ENCODE assay signal across 13 mouse cellular contexts in the genomic region with DNA sequence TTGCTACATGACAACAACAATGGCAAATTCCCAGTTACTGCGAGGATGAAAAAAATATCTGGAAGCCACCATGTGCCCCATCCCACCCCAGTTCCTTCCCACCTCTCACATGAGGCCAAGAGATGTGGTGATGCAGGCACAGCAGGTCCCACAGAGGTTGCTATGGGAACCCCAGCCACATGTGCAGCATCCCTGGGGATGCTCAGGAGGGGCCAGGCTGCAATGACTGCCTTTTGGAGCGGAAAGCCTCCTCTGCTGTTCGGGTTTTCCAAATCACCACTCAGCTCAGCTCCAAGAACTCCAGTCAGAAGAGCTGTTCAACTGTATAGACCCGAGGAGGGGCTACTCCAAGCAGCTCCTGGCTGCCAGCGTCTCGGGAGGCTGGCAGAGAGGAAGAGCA.
DNase-seq lines count a peak whose midpoint lies in the region; ATAC-seq and TF ChIP-seq lines count a peak whose summit lies in the region.
"Had no signal": no experiment of that assay in that cellular context is flagged by ENCODE, and none has a peak within 500 bp of the region (broad histone marks: within the 10 kb centered on the region; RNA-seq: fewer than 3 reads in every experiment).

No protein-coding gene starts in this region.

- H3K27me3 ChIP-seq in forebrain, postnatal 0 days (ENCODE audit: insufficient read depth, low read length), result no peaks in the 10 kb centered on the region
- H3K27me3 ChIP-seq in hindbrain, embryonic 14.5 days (ENCODE audit: control insufficient read depth, insufficient read depth, low read length), result no peaks in the 10 kb centered on the region
- H3K27me3 ChIP-seq in neural tube, embryonic 15.5 days (replicated peaks), result no peaks in the 10 kb centered on the region

- peak overlapping the region; percentile 48 for H3K27ac ChIP-seq in forebrain, postnatal 0 days (ENCODE audit: low read depth, low read length)
- H3K27ac ChIP-seq in hindbrain, embryonic 14.5 days, result peak overlapping the region; percentile 72
- H3K27ac ChIP-seq in neural tube, embryonic 15.5 days (replicated peaks), result peak overlapping the region; percentile 68
- H3K27ac ChIP-seq: kidney, embryonic 15.5 days; liver, embryonic 14.5 days had no signal

- no peak overlapping the region for H3K4me2 ChIP-seq in forebrain, postnatal 0 days (ENCODE audit: low read depth)
- no peak overlapping the region for H3K4me2 ChIP-seq in hindbrain, embryonic 14.5 days (replicated peaks)
- H3K4me2 ChIP-seq in neural tube, embryonic 15.5 days, result peak overlapping the region; percentile 4; the same call in 1 of the 2 replicates
- H3K4me2 ChIP-seq: kidney, embryonic 15.5 days had no signal

- no peak overlapping the region for H3K4me3 ChIP-seq in forebrain, postnatal 0 days (ENCODE audit: low read depth, low read length)
- H3K4me3 ChIP-seq in hindbrain, embryonic 14.5 days (replicated peaks; ENCODE audit: low read length), result no peak overlapping the region
- H3K4me3 ChIP-seq in neural tube, embryonic 15.5 days (replicated peaks), result no peak overlapping the region
- H3K4me3 ChIP-seq: kidney, embryonic 15.5 days; myocyte had no signal

- no peak for TF ChIP-seq CTCF in forebrain, postnatal 0 days (IDR thresholded peaks at IDR 0.05; ENCODE audit: low read depth)

- H3K36me3 ChIP-seq in forebrain, postnatal 0 days (ENCODE audit: insufficient read depth), result no peaks in the 10 kb centered on the region
- no peaks in the 10 kb centered on the region for H3K36me3 ChIP-seq in hindbrain, embryonic 14.5 days (replicated peaks; ENCODE audit: control insufficient read depth, insufficient read depth)
- no peaks in the 10 kb centered on the region for H3K36me3 ChIP-seq in neural tube, embryonic 15.5 days
- H3K36me3 ChIP-seq: kidney, embryonic 15.5 days had no signal

- 18% methylated on average over 6 of the region's 6 CpGs for WGBS in forebrain, postnatal 0 days
- 14% methylated on average over 6 of the region's 6 CpGs for WGBS in hindbrain, embryonic 14.5 days
- WGBS in neural tube, embryonic 15.5 days, result 27% methylated on average over 6 of the region's 6 CpGs

- peak; percentile 28 to 55 for DNase-seq in left cerebral cortex, postnatal 14 days (ENCODE audit: low spot score in 2 of 2)
- no peak for DNase-seq in left cerebral cortex, adult 11 months (ENCODE audit: low spot score)
- DNase-seq in forebrain, postnatal 0 days, result peak; percentile 56
- peak; percentile 43 for DNase-seq in hindbrain, embryonic 14.5 days (ENCODE audit: low spot score)
- DNase-seq in kidney, postnatal 14 days, result no peak
- DNase-seq: adrenal gland, postnatal 14 days; cerebellum, adult 11-12 months; lung, postnatal 36 days had no signal

- H3K9ac ChIP-seq in forebrain, postnatal 0 days, result no peak overlapping the region
- no peak overlapping the region for H3K9ac ChIP-seq in hindbrain, embryonic 14.5 days
- H3K9ac ChIP-seq in neural tube, embryonic 15.5 days (replicated peaks), result no peak overlapping the region
- H3K9ac ChIP-seq: kidney, embryonic 15.5 days; liver, embryonic 14.5 days had no signal

- H3K9me3 ChIP-seq in forebrain, postnatal 0 days (ENCODE audit: low read length), result no peaks in the 10 kb centered on the region
- no peaks in the 10 kb centered on the region for H3K9me3 ChIP-seq in hindbrain, embryonic 14.5 days (ENCODE audit: control insufficient read depth, low read length)
- H3K9me3 ChIP-seq in neural tube, embryonic 15.5 days (replicated peaks), result no peaks in the 10 kb centered on the region
- H3K9me3 ChIP-seq: kidney, embryonic 15.5 days had no signal

- H3K4me1 ChIP-seq in forebrain, postnatal 0 days (ENCODE audit: insufficient read depth), result peaks cover 12% of the 10 kb centered on the region
- H3K4me1 ChIP-seq in hindbrain, embryonic 14.5 days (replicated peaks; ENCODE audit: control insufficient read depth, insufficient read depth, low read length), result peaks cover 25% of the 10 kb centered on the region
- peaks cover 59% of the 10 kb centered on the region for H3K4me1 ChIP-seq in neural tube, embryonic 15.5 days

- peak; percentile 86 for ATAC-seq in forebrain, postnatal 0 days
- ATAC-seq in hindbrain, embryonic 14.5 days (ENCODE audit: low FRiP score), result peak; percentile 60; the same call in 1 of the 2 replicates
- peak; percentile 57 for ATAC-seq in neural tube, embryonic 15.5 days (ENCODE audit: low FRiP score)
- no peak for ATAC-seq in megakaryocyte-erythroid progenitor cell, adult 5-6 weeks (replicated peaks; ENCODE audit: low FRiP score, low TSS enrichment, poor library complexity, severe bottlenecking)

- intact Hi-C loops in left cerebral cortex, postnatal 14 days (cut with DNase I), result no loop called here

Comparison
In these comparisons a context has a peak if more than half of its experiments do, and no peak if none do; other contexts are left out.
1. DNase-seq: peak in left cerebral cortex, postnatal 14 days (2 of 2), forebrain, postnatal 0 days (single experiment) and hindbrain, embryonic 14.5 days (single experiment); none in left cerebral cortex, adult 11 months (single experiment) and kidney, postnatal 14 days (single experiment).
2. Peak in every context shown above with its lines, with median percentiles within 50 percentile points of each other: H3K27ac ChIP-seq.